Mouse (Mus musculus) cerebral cortex, adult 2 months (tissue): ENCODE data around the gene Arpp21.

Experiments used
- WGBS: fragments of 180-500 bp; shearing (Covaris S2); methylation state at CpG from one replicate; pipeline ENCODE4 v1.1.7; 2018; 5-methylcytosine and 5-hydroxymethylcytosine counted together

Gene Arpp21

DNA sequence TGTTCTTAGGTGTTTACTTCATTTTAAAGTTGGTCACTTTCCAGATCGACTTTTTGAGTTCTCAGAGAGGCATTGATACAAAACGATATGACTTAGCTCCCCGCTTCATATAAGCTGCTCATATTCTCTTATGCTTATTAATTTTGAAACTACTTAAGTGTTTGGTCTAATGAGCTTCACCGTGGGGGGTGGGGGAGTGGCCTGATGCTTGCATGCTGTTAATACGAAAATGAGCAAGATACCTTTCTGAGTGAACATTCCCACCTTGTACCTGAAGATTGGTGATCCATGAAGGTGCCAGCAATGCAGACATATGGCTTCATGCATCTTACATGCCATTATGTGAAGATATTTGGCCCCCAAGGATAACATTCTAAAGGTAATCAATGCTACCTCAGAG is 4.4 kb downstream of the Arpp21 start:
- 35% methylated on average over 5 of the region's 5 CpGs for WGBS

GRCm38 (mm10) chr9:112230716-112231361 is 4.9 kb downstream of the Arpp21 start:
- 31% methylated on average over 4 of the region's 4 CpGs for WGBS

DNA sequence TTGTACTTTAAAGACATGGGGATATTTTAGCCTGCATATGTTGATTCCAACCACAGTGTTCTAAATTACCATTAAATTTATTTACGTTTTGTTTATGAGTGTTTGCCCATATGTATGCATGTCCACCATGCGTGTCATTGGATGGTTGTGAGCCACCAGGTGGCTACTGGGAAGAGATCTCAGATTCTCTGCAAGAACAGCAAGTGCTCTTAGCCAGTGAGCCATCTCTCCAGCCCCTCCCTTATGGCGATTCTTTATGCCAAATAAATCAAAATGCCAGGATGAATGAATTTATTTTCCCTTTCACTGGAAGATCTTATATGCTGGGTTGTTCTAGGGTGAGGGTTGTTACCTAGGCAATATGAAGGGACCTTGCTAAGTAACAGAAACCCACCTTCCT is 7.3 kb downstream of the Arpp21 start:
- WGBS = 47% methylated on average over 3 of the region's 3 CpGs

DNA sequence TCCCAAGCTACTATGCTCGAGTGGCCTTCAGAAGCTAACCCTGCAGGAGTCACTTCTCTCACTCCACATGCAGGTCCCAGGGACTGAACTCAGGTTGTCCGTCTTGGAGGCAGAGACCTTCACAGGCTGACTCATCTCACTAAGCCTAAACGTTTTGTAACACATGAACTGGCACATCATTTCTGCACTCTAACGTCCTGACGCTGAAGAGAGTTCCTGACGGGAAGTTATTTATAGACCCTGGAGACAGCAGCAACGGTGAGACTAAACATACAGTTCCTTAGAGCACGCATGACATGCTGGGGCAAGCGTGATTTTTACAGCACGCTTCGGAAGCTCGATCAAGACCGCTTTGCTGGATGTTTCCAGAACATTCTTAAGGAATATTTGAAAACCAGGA is 8.6 kb downstream of the Arpp21 start:
- 32% methylated on average over 13 of the region's 13 CpGs for WGBS

DNA sequence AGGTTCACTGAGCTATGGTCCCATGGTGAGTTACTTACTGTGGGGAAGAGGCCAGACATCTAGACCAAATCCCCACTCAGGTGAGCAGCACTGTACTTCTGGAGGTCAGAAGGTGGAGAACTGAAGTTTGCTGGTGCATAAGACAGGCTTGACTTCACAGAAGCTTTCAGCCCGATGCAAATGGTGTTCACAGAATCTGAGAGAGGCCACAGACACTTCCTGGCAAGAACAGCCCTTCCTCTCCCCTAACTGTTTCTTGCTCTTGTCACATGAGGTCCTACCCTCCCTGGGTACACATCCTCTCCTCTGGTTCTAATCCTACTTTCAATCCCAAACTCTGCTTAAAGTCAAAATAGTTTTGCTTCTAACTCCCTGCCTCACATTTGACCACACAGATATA is 9.2 kb downstream of the Arpp21 start:
- WGBS = 21% methylated on average over 1 of the region's 1 CpGs

DNA sequence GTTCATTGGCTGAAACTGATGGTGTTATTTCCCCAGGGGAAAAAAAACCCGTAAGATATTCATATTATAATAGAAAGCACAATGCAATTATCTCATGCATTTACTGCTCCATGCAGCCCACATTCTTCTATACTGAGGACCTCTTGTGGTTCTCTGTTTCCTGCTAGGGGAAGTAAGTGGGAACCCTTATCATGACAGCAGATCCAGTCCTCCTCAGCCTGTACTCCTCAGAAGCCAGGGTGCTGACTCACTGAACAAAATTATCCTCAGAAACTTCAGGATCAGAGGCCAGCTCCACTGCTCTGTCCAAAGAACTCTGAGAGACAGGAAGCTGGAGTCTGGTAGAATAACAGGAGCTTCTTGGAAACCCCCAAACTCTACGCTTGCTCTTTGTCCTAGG is 10.7 kb downstream of the Arpp21 start:
- 32% methylated on average over 2 of the region's 2 CpGs for WGBS

DNA sequence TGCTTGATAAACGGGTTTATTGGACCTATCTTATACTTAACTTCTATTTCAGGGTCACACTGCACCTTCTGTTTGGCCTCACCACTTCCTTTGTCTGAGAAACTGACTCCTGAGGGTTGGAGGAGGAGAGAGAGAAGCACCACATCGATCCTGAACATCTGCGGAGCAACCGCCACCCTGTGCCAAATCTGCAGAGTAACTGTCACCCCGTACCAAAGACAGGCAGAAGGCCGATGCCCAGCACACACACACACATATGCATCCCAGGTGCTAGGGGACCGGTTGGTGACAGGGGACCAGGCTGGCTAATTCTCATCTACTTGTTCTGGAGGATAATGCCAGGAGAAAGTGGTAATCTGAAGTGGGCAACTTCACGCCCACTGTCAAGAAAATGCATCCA is 16.4 kb downstream of the Arpp21 start:
- 45% methylated on average over 8 of the region's 8 CpGs for WGBS

- WGBS = 52% methylated on average over 3 of the region's 3 CpGs
These were observed 17.5 kb downstream of the Arpp21 start for GRCm38 (mm10) chr9:112218237-112218636.

DNA sequence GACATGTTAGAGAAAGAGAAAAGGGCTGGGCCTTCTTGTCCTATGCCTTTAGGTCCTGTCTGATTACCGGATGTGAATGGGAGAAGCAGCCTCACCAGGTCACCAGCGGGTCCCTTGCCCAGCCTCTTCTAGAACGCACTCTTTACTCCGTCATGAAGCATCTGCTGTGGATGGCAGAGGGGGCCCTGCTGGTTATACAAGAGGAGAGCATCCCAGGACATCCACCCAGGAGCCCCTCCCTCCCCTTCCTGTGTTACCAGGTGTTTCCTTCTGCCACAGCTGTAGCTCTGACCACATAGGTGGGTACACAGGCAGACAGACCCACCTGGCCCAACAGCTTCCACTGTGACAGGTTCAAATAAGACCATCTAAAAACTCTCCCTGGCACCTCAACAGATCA is 18.6 kb downstream of the Arpp21 start:
- 54% methylated on average over 4 of the region's 4 CpGs for WGBS

DNA sequence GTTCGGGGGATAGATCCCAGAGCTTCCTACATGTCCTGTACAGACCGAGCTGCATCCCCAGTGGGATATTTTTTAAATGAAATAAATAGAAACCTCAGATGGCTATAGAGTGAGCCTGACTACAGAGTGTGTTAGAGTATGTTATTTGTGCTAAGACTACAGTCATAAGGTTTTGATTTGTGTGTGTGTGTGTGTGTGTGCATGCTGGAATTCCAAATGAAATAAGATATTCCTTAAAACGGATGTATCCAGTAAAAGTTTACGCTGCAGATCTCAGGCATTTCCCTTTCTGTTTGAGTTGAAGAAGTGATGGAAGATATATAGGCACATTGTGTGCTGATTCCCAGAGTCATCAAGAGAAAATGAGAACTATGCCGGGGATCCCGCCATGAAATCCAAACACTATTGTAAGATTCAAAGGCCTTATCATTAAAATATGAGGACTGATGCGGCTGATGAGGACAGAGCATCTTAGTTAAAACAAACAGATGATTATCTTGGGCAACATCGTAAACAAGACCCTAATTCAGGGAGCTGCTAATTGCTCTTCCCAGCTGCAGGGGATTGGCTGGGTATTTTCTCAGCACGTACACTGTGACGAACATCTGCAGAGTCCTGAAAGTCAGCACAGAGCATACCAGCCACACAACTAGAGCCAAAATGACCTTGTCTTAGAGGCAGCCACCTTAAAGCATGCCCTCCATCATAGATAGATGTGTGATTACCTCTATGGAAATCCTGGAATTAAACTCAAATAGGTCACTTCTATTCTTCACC is 20.5 kb downstream of the Arpp21 start:
- 33% methylated on average over 10 of the region's 10 CpGs for WGBS

DNA sequence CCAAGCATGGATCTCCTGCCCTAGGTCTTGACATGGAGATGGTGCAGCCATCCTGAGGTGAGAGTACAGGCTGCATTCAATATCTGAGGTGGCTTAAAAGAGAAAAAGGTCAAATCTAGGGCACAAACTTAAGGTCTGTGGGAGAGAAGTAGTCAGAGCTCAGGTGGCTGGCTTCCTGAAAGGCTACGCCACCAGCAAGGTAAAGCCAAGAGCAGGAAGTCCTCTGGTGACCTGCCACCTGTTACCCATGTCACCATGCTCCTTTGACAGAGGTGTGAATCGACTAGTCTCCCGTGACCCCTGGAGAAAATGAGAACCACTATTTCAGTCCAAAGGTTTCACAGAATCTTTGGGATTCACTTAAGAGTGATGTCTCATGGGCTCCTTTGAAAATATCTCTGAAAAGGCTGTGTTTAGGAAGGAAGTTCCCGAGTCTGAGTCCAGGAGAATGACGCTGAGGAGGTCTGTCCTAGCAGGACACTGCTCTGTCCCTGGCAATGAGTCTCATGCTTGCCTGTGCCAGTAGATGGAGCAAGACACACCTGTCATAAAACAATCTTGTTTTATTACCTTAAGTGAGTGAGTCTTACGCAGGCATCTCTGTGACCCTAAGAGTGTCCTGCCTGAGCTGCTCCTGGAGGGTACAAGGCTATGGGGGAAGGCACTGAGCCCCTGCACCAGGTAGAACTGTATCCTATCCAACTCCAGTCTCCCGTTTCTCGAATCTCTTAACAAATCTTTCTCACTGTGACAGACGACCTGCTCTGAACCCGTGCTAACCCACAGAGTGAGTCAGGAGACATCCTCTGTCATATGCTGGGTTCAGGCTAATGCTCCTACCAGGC is 22.1 kb downstream of the Arpp21 start:
- 50% methylated on average over 10 of the region's 10 CpGs for WGBS

- WGBS = 43% methylated on average over 3 of the region's 3 CpGs
These were observed 25.9 kb downstream of the Arpp21 start for GRCm38 (mm10) chr9:112209803-112210202.

DNA sequence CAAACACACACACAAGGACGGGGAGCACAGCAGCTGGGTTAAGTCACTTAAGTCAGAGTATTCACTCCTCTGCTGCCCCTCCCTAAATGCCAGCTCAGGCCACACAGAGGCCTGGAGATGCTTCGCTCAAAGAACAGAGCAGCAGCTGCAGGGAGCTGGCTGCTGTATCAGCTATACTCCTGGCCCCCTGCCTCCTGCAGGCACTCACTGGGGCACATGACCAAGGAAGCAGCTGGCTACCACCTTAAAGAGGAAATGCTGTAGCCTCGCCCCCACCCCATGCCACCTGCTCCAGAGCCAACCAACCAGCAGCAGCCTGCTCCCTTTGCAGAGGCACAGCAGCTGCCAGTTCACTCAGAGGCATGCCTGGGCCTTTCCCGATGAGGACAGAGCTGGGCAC is 28.0 kb downstream of the Arpp21 start:
- 7% methylated on average over 4 of the region's 4 CpGs for WGBS

DNA sequence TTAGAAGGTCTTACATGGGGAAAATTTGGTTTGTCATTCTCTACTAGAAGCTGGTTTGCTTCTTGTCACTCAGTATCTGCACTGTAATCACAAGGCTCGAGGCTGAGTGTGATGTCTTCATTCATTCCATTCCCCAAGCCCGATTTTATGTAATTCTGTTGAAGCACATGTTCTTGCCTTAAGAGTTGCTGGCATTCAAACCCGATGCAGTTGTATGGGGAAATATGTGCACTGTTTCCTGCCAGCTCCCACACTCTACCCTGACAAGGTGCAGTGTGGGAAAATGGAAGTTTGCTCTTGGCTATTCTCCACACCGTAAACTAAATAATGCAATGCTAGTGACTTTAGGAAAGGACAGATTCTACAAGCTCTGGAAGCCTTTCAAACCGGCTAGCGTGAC is 37.4 kb downstream of the Arpp21 start:
- 31% methylated on average over 6 of the region's 6 CpGs for WGBS

DNA sequence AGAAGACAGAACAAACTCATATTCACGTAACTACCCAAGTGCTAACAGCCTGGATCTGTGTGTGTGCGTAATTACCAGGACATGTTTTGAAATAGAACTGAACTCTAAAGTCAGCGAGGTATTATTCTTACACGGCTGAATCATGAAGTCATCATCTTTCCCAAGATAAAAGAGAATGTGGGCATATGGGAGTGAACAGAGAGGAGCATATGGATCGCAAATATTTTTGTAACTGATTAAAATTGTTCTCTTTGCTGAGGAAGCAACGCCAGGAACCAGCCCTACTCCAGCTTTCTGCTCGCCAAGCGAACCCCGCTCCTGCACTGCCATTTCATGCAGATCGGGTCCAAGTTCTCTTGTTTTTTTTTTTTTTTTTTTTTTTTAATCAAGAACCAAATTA is 46.3 kb downstream of the Arpp21 start:
- WGBS = 50% methylated on average over 10 of the region's 10 CpGs

- 28% methylated on average over 12 of the region's 12 CpGs for WGBS
These were observed 47.3 kb downstream of the Arpp21 start for GRCm38 (mm10) chr9:112188358-112188893.

DNA sequence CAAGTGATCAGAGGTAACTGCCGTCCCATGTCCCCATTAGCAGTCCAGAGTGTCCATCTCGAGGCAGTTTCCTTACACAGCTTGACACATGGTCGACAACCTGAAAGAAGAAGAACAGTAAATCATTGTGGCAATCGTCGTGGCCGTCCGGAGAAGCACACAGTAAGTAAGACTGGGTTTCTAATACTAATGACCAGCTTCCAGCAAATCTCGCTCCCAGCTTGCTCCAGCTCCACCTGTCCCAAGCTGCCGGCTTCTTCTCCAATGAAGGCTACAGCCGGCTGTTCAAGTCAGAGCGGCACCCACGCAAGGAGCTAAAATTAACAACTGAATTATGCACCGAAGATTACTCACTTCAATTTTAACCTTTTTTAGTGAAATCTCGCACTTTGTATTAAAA is 48.1 kb downstream of the Arpp21 start:
- 21% methylated on average over 14 of the region's 14 CpGs for WGBS

DNA sequence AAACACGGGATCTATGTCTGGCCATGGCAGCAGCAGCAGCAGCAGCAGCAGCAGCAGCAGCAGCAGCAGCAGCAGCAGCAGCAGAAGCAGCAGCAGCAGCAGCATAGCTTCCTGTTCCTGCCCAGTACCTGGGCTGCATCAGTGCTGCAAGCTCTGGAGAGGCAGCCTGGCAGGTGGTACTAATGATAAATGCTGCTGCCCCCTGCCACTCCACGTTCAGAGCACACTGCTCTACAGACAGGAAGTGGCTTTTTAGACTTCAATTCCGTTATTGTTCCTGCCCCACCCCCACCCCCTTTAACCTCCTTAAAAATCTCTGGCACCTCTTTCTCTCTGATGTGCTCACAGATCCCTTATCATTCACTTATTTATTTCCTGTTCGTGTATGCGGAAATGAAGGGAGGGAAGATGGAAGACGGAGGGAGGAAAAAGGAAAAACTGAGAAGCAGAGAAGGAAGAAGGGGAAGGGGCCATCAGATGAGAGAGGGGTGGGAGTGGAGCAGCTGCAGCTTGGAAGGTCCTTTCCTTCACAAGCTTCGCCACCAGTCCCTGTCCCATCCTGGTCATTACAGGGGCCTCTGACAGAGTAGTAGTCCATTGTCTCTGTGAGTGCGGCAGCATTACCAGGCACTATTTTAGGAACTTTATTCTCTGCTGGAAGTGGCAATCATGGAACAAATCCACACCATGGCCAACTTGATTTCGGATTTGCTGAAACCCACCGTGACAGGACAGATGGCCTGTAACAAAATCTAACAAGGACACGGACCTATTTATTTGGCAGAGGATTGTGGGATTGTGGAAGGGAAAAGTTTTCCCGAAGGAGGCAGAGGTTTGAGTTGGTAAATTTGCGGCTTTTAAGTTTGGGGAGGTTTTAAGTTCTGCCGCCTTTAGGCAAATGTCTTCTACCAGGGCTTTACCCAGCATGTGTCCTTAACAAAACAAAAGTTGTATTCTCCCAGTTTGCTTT is 49.1 kb downstream of the Arpp21 start:
- 10% methylated on average over 14 of the region's 14 CpGs for WGBS

DNA sequence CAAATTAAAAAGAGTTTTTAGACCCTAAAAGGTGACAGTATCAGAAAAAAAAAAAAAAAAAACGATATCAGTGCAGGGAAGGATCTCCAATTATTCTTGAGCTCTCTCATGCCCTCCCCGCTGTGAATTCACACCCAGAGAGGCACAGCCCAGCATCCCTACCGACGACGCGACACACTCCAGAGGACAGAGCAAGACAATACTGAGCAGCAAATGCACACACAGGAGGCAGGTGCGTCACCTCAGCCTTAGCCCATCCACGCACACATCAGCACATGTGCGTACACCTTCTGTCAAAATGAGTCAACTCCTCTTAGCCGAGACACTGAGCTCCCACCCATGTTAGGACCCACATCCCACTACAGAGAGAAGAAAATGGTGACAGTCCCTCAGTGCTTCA is 50.0 kb downstream of the Arpp21 start:
- whole genome bisulfite sequencing = 33% methylated on average over 10 of the region's 10 CpGs

- 41% methylated on average over 3 of the region's 3 CpGs for WGBS
These were observed 53.0 kb downstream of the Arpp21 start for GRCm38 (mm10) chr9:112182738-112183137.

DNA sequence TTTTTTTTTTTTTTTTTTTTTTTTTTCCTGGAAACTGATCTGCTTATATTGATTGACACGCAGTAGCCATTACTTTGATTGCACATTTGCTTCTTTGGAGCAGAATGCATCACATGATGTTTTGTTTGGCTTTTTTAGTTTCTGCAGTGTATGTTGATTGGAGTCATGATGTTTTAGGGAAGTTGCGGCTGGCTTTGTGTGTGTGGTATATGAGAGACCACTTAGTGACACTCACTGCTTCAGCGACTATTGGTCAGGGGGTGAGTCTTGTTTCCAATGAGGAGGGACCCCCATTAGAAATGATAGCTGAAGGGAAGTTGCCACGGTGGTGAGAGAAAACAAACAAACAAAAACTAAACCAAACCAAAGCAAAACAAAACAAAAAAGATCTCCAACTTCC is 55.7 kb downstream of the Arpp21 start:
- WGBS = 47% methylated on average over 4 of the region's 4 CpGs
